Mouse (Mus musculus): ENCODE data around the gene Cs.

Gene Cs

DNA sequence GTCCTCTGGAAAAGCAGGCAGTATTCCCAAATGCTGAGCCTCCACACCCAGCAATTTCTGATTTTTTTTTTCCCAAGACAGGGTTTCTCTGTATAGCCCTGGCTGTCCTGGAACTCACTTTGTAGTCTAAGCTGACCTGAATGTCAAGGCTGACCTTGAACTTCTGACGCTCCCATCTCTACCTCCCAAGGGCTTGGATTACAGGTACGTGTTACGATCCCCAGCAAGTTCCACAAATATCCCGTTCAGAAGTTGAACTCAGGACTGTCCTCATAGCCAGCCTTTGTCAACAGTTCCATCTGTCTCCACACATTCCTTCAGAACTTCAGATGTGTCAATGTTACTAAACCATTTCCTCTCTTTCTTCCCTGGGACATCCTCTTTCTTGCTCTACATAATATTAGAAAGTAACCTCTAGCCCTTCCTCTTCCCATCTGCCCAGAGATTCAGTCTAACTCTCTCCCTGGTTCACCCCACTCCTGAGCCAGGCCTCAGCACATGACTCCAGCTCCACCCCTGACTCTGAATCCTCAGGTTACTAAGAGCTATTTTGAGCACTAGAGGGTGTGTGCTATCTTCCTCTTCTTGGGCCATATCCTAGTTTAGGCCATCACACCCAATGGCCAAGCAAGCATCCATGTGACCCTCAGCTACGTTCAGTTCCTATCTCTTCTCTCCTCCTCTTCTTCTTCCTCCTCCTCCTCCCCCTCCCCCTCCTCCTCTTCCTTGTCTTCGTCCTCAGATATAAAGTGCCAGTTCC is 35.6 kb downstream of the Cs start:
- no peak for DNase-seq (ENCODE audit: low read depth, low spot score)

DNA sequence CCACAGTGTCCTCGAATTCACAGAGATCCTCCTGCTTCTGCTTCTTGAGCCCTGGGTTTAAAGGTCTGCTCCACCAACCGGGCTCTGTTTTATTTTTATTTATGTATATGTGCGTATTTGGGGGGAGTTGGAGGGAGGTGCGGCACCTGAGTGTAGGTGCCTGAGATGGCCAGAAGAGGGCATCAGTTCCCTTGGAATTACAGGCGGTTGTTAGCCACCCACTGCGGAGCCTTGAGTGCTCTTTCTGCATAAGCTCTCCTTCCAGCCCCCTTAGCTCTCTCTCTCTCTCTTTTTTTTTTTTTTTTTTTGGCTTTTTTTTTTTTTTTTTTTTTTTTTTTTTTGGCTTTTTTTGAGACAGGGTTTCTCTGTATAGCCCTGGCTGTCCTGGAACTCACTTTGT is 36.9 kb downstream of the Cs start:
- DNase-seq (ENCODE audit: low read depth, low spot score): peak; percentile 18

DNA sequence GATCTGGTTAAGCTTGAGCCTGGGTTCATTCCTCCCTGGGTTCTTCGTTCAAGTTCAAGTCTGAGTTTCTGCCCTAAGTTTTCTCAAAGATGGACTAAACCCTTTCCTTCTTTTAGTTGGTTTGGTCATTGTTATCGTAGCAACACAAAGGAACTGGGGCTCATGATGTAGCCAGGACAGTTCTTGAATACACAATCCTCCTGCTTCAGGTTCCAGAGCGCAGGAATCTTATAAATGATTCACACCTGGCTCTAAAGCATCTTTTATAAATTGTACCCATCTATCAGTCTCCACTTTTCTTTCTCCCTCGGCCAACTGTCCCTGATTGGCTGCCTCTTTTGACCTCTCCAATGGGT is 38.5 kb downstream of the Cs start:
- no peak for DNase-seq (ENCODE audit: low read depth, low spot score)

DNA sequence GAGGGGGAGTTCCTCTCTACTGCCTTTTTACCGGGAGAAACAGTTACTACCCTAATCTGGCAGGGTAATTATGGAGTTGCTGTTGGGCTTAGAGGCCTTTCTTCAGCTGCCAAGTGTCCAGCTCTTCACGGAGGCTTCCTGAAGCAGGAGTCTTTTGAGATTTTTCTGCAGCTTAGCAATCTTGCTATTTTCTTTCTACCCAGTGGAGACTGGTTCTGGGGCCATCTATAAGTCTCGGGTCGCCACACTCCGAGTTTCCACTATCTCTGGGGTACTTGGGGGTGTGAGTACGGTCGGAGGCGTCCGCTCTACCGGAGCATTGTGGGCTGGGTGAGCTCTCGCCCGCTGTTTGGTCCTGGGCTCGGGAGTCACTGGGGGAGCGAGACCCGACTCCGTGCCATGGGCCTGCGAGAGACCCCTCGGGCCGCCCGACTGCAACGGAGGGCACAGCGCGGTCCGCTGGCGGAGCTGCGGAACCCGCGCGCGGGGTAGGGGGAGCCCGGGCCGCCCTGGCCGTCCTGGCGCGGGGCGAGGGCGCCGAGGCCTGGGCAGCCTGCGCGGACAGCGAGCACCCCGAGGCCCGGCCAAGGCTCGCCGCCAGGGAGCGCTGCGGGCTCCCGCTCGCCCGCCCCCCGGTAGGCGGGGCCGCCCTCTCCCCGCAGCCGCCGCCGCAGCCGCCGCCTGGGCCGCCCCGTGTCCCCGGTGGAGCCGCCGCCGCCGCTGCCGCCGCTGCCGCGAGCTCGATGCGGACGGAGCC is 39.1 kb downstream of the Cs start, which contains the start of gene Ankrd52:
Gene Ankrd52, plus strand, starts transcription at position 661 of the 757 bp plus-strand sequence.
- DNase-seq (ENCODE audit: low read depth, low spot score): peak; percentile 67

DNA sequence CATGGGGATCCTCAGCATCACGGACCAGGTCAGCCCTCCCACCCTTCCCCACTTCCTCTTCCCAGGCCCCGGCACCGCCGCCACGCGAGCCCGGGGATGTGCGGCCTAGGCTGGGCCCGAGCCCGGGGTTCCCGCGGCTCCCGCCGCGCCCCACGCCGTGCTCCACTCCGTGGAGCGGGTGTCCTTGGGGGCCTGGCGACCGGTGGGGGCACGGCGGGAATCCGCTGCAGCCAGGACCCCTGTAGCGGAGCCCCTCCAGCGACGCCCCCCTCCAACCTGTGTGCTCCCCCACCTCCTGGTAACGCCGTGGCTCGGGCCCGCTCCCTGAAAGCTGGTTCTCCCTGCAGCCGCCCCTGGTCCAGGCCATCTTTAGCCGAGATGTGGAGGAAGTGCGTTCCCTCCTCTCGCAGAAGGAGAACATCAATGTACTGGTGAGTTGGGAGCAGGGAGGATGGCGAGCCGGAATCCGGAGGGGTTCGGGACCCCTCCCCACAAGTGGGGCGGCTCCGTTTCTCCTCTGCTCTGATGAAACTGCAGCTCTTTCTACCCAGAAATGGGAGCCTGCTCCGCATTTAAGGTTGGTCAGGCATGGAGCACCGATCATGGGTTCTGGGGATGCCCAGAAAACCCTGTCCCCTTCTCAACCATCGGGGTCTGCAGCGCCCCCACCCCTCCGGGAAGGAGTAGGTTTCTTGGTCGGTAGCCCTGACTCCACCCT is 39.8 kb downstream of the Cs start:
- peak; percentile 63 for DNase-seq (ENCODE audit: low read depth, low spot score)

DNA sequence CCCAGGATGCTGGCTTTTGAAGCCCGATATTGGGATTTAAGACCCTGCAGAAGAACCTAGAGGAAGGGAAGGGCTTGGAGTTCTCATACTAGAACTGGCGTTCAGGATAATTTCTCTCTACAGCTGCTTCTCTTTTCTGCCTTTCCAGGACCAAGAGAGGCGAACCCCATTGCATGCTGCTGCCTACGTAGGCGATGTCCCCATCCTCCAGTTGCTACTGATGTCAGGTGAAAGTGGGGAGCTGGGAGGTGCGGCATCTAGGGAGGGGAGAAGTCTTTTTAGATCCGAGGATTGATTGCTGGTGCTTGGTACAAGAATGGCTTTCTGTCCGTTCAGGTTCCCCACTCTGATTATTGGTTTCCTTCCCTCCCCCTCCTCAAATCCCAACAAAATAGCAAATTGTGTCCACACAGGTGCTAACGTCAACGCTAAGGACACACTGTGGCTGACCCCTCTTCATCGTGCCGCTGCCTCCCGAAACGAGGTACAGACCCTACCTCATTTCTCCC is 40.5 kb downstream of the Cs start:
- no peak for DNase-seq (ENCODE audit: low read depth, low spot score)

DNA sequence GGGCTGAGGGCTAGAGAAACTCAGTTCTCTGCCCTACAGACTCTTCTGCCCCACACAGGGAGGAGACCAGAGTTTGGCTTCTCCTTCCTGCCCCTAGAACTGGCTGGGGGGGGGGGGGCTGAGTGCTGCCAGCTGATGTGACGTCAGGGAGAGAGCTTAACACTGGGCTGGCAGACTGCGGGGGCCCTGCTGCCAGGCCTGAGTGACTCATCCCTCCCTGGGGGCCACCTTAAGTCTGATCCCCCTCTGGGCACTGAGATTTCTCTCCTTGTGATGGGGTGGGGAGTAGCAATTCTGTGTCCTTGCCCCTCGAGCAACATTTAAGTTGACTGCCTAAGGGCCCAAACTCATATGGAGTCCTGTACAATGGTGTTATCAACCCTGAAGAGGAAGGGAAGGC is 40.9 kb downstream of the Cs start:
- DNase-seq (ENCODE audit: low read depth, low spot score): no peak

DNA sequence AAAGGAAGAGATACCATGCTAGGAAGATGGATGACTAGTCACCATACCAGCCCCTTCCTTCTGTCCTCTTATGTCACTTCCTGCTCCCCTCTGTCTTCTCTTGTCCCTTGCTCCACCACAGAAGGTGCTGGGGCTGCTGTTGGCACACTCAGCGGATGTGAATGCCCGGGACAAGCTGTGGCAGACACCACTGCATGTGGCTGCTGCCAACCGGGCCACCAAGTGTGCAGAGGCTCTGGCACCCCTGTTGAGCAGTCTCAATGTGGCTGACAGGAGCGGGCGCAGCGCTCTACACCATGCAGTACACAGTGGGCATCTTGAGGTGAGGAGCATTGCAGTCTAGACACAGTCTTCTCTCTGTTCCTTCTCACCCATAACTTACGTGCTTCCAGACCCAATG is 41.7 kb downstream of the Cs start:
- no peak for DNase-seq (ENCODE audit: low read depth, low spot score)

DNA sequence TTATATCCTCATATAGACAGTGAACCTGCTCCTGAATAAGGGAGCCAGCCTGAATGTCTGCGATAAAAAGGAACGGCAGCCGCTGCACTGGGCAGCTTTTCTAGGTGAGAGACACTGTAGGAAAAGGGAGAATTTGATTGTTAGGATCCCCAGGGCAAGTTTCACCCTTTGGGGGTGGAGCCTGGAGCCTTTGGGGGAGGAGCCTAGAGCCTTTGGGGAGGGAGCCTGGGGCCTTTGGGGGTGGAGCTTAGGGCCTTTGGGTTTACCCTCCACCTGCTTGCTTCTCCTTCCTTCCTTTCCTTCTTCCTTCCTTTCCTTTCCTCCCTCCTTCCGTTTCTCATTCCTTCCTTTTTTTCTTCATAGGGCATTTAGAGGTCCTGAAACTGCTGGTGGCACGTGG is 43.0 kb downstream of the Cs start:
- no peak for DNase-seq (ENCODE audit: low read depth, low spot score)

DNA sequence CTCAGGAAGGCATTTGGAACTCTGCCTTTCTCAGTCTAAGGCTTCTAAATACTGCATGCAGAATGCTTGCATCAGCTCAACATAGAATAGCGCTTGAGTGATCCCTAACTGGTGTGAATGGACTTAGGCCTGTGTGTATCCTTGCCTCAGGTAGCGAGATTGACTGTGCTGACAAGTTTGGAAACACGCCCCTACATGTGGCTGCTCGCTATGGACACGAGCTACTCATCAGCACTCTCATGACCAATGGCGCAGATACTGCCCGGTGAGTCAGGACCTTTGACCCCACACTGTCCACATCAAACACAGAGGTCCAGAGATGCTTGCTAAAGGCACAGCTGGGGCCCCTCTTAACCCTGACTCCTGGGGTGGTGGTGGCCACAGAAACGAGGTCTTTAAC is 44.9 kb downstream of the Cs start:
- DNase-seq (ENCODE audit: low read depth, low spot score): no peak

DNA sequence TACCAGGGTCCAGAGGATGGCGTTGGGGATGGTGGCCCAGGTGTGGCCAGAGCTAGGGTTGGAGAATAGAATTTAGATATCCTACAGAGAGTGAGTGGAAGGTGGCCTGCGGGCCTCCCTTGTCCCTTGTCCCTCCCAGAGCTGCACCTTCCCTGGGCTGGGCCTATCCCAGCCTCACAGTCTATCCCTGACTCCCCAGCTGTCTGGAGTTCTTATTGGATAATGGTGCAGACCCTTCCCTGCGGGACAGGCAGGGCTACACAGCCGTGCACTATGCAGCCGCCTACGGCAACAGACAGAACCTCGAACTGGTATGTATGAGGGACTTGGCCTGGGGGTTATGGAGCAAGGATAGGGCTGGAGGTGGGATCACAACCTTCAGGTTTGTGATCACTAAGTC is 48.4 kb downstream of the Cs start:
- DNase-seq (ENCODE audit: low read depth, low spot score): no peak

DNA sequence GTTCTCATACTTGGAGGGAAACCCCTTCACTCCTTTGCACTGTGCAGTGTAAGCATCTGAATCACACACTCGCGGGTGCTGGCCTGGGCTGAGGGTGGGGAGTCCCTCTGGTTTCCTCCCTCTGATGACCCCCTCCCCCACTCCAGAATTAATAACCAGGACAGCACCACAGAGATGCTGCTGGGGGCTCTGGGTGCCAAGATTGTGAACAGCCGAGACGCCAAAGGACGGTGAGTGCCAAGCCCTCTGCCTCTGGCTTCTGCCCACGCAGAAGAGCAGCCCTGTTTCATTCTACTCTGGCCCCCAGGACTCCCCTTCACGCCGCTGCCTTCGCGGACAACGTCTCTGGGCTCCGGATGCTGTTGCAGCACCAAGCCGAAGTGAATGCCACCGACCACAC is 51.4 kb downstream of the Cs start:
- DNase-seq (ENCODE audit: low read depth, low spot score): no peak

DNA sequence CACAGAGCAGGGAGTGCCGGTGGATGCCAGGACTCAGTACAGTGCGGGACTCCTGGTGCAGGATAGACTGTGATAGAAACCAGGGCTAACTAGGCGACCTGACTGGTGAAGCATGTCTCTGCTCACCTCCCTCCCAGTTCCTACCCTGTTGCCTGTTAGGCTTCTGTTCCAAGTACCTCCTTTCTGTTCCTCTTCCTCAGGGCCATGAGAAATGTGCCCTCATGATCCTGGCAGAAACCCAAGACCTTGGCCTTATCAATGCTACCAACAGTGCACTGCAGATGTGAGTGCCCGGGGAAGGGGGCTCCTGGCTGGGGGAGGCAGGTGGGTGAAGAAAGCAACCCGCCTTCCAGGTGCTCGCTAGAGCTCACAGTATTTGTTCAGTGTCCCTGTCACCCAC is 52.0 kb downstream of the Cs start:
- DNase-seq (ENCODE audit: low read depth, low spot score): no peak

DNA sequence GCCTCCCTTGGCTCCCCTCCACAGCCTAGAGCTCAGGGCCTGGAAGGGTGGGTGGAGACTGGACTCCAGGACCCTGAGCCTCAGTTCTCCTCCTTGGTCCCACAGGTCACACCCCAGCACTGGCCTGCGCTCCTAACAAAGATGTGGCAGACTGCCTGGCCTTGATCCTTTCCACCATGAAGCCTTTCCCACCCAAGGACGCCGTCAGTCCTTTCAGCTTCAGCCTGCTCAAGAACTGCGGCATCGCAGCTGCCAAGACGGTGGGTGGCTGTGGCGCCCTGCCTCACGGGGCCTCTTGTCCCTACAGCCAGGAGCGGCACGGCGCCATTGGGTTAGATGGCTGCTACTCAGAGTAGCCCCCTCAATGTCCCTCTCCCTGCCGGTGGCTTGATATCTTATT is 52.8 kb downstream of the Cs start:
- no peak for DNase-seq (ENCODE audit: low read depth, low spot score)

DNA sequence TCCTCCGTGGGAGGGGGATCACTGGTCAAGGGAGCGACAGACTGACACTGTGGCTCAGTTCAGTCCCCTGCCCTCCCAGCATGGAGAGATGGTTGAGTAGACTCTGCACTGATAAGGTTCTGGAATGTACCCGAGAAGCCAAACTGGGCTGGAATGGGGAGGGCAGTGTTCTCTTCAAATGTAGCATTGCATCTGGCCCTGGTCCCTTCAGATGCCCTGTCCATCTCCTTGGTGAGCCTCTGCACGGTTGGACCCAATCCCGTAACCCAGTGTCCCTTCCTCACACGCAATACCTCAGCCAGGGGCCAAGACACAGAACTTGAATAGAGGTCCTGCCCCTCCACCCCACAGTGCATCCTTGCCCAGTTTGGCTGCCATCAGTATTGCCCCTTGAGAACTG is 54.3 kb downstream of the Cs start:
- no peak for DNase-seq (ENCODE audit: low read depth, low spot score)

DNA sequence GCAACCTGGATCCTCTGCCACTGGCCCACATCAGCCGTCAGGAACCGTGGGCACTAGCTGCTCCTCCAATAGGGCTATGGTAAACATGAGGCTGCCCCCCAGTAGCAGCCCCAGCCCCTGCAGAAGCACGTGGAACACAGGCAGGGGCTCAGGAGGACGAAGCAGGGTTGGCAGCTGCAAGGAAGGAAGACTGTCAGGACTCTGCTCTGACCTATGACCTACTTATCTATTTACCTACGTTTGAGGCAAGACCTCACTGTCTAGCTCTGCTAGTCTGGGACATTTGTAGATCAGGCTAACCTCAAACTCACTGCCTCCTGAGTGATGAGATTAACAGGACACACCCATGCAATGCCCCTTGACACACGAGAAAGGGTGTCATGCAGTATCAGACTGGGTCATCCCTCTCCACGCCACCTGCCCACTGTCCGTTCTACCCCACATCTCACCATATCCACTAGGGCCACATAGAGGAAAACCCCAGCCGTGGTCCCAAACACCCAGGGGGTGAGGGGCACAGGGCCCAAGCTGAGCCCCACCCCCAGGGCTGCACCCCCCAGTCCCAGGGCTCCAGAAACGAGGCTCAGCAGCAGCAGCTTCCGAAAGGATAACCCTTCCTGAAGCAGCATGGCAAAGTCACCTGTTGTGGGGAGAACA is 58.6 kb downstream of the Cs start:
- DNase-seq (ENCODE audit: low read depth, low spot score): no peak

DNA sequence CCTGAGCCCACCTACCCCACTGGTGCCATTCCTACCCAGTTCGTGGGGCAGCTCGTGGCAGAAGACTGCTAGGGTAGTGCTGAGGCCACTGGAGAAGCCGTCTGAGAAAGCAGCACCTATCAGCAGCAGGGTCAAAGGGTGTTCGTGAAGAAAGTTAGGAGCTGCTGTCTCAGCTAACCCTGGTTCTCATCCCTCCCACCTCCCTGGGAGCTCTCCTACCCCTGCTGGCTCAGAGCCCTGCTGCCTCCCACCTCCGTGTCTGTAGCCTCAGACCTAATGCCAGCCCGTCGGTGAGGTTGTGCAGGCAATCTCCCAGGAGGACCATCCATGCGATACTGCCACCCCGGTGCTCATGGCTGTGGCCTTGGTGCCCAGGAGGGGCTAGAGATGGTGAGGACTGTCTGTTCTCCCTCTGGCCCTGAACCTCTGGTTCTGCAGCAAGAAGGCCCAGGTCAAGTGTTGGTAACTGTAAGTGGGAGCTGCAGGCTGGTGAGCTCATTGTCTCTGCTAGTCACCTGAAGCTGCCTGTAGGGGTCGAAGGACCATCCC is 59.3 kb downstream of the Cs start:
- DNase-seq (ENCODE audit: low read depth, low spot score): no peak

DNA sequence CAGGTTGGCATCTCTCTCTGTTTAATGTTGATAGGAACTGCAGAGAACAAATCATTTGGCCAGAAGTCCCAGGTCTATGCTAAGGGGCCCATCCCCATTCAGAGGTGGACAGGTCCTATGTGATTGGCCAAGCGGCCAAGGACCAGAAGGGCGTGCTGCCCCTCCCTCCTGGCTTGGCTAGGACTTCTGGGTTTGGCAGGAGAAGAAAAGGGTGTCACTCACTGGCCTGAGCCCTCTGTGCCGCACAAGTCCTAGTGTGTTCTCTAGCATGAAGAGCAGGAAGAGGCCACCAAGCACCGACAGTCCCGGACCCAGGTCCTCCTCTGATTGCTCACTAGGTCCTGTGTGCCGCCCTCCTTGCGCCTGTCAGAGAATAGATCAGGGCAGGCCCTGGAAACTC is 59.9 kb downstream of the Cs start:
- DNase-seq (ENCODE audit: low read depth, low spot score): no peak

DNA sequence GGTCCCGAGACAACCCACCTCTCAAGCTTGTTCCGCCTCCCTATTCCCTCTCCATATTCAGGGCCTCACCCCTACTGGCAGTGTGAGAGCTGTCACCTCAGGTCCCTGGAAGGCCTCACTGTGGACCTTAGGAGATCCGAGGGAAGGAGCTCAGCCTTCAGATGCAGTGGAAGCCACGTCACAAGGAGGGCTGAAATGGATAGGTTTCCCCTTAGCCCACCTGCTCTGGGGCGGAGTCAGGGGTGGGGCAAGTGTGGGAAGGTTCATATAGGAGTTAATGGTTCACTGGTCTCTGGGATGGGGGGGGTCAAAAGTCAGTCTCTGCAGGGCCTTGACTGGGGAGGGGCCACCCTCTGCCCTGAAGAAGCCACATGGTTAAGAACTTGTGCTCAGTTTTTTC is 62.8 kb downstream of the Cs start:
- DNase-seq (ENCODE audit: low read depth, low spot score): no peak

DNA sequence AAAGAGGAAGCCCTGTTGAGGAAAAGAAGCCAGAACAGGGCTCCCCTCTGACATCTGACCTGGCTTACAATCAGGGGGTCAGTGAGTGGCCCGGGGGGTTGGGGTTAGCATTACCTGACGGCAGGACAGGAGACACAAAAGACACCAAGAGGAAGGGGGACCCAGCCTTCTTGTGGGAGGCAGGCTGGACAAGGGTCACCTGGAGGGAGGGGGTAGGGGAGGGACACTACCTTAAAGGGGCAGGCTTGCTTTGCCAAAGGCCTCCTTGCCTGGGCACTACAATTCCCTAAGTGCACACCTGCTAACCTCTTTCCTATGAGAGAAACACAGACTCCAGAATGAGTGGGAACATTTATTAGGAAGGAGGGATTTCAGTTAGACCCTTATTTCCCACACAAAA is 63.5 kb downstream of the Cs start, which contains the start of gene Slc39a5:
Gene Slc39a5, minus strand, starts transcription at position 174 of the 400 bp plus-strand sequence.
- no peak for DNase-seq (ENCODE audit: low read depth, low spot score)

DNA sequence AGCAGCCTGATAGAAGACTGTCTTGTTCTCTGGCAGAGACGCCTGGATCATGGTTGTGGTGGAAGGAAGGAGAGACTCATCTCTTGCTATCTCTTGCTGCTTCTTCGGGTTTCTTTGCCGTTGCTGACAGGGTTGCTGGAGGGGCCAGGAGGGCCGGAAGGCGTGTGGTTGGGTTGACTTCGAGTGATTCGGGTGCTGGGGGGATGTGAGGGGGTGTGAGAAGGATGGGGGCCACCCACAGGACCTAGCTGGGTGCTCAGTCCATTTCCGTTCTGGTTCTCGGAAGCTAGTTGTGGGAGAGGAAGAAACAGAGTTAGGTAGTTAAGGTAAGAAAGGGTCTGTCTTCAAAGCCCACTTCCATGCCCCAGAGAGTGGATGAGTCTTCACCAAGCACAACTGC is 64.1 kb downstream of the Cs start:
- no peak for DNase-seq (ENCODE audit: low read depth, low spot score)

DNA sequence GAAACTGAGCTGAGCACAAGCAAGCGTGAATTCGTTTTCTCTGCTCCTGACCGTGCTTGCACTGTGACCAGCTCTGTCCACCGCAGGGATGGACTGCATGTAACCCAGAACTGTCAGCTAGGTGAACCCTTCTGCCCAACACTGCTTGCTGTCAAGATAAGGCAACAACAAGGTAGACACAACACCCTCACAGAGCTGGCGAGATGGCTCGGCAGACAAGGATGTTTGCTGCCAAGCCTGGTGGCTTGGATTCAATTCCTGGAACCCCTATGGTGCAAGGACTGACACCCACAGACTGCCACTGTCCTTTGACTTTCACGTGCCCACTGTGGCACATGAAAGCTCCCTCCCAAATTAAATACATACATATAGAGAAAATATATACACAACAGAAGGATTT is 66.4 kb downstream of the Cs start:
- no peak for DNase-seq (ENCODE audit: low read depth, low spot score)

All from forelimb bud, embryonic 11.5 days (tissue).